Mouse (Mus musculus): ENCODE measurements around the gene Armc2.

- TF ChIP-seq MAFK (IDR thresholded peaks at IDR 0.05; ENCODE audit: insufficient read depth, low read depth, low read length): no peak
- no peak for TF ChIP-seq CHD2 (IDR thresholded peaks at IDR 0.05; ENCODE audit: low read depth, low read length)
Measured at GRCm38 (mm10) chr10:41934633-41935475, 83.4 kb downstream of the Armc2 start.
